Mouse (Mus musculus): ENCODE results near the gene Ccdc175. TPM values are rescaled to one million over a fixed set of nuclear protein-coding genes. Genes with fewer than 3 reads are reported as not detected.

Gene Ccdc175
- total RNA-seq, 2 experiments from 2014 or later = not detected

Small RNAs within 50 kb of the gene (microRNA-seq; reads per million reads assigned to microRNA genes)
- gene Gm24466 (ENCODE audit: borderline replicate concordance in 2 of 2) = 0 reads per million in 2 experiments

Other genes starting within 250 kb of the Ccdc175 start
- under 1 TPM; 0.20 to 0.32 TPM for gene Gpr135, start 113.9 kb downstream of the Ccdc175 start, total RNA-seq (2021)
- 1 to 10 TPM in 1 of 2 experiments, under 1 TPM in 1; 0.77 to 1.8 TPM for gene L3hypdh, start 99.6 kb downstream of the Ccdc175 start, total RNA-seq (2021)
- gene Jkamp, start 99.4 kb downstream of the Ccdc175 start, total RNA-seq (2021) = 10 to 100 TPM in 1 of 2 experiments, 1 to 10 TPM in 1; 8.0 to 10.9 TPM
- gene Rtn1, start 224.0 kb upstream of the Ccdc175 start, total RNA-seq (2021) = 1 to 10 TPM in 1 of 2 experiments, under 1 TPM in 1; 0.87 to 1.6 TPM

All from gastrocnemius, postnatal 25 days (tissue).